Mouse (Mus musculus): ENCODE measurements around the gene Abhd14a. TPM values are rescaled to one million over a fixed set of nuclear protein-coding genes. Genes with fewer than 3 reads are reported as not detected.

The Abhd14a gene
- total RNA-seq, 2 experiments from 2014 or later = 18.3 to 21.3 TPM

Other genes with a start within 250 kb of the Abhd14a start
- 100 to 1,000 TPM; 105 to 110 TPM for gene Ppm1m, start 247.9 kb downstream of the Abhd14a start, total RNA-seq (2021)
- 10 to 100 TPM; 41.1 to 78.7 TPM for gene Twf2, start 244.6 kb downstream of the Abhd14a start, total RNA-seq (2021)
- under 1 TPM; 0.63 to 0.83 TPM for gene Tlr9, start 225.1 kb downstream of the Abhd14a start, total RNA-seq (2021)
- 1,000 to 10,000 TPM; 1,196 to 1,991 TPM for gene Alas1, start 199.0 kb downstream of the Abhd14a start, total RNA-seq (2021)
- gene Poc1a, start 166.6 kb downstream of the Abhd14a start, total RNA-seq (2021) = 1 to 10 TPM; 3.2 to 4.3 TPM
- gene Dusp7, start 79.0 kb downstream of the Abhd14a start, total RNA-seq (2021) = 10 to 100 TPM; 11.8 to 22.2 TPM
- gene Rpl29, start 18.2 kb downstream of the Abhd14a start, total RNA-seq (2021) = 100 to 1,000 TPM; 339 to 377 TPM
- 10 to 100 TPM; 13.9 to 14.9 TPM for gene Acy1, start 9.4 kb downstream of the Abhd14a start, total RNA-seq (2021)
- 10 to 100 TPM; 29.6 to 43.4 TPM for gene Abhd14b, start 219 bp downstream of the Abhd14a start, total RNA-seq (2021)
- 10 to 100 TPM; 22.4 to 28.0 TPM for gene Pcbp4, start 5.6 kb upstream of the Abhd14a start, total RNA-seq (2021)
- under 1 TPM; 0.20 to 0.29 TPM for gene Gpr62, start 18.3 kb upstream of the Abhd14a start, total RNA-seq (2021)
- gene Rrp9, start 28.3 kb upstream of the Abhd14a start, total RNA-seq (2021) = 10 to 100 TPM; 32.7 to 47.8 TPM
- 10 to 100 TPM; 35.9 to 63.4 TPM for gene Parp3, start 29.3 kb upstream of the Abhd14a start, total RNA-seq (2021)
- gene Iqcf1, start 52.3 kb upstream of the Abhd14a start, total RNA-seq (2021) = not detected
- gene Iqcf5, start 66.9 kb upstream of the Abhd14a start, total RNA-seq (2021) = not detected
- not detected for gene Iqcf3, start 114.0 kb upstream of the Abhd14a start, total RNA-seq (2021)
- gene Iqcf4, start 123.3 kb upstream of the Abhd14a start, total RNA-seq (2021) = not detected
- not detected for gene Iqcf6, start 178.9 kb upstream of the Abhd14a start, total RNA-seq (2021)
- not detected for gene Grm2, start 208.4 kb upstream of the Abhd14a start, total RNA-seq (2021)
- gene Tex264, start 238.2 kb upstream of the Abhd14a start, total RNA-seq (2021) = 100 to 1,000 TPM in 1 of 2 experiments, 10 to 100 TPM in 1; 93.5 to 136 TPM